Mouse (Mus musculus) fat pad, adult 2 months (tissue): ENCODE results near the gene Slc25a10.

Source experiments
- DNase-seq: peaks from one replicate; pipeline ENCODE4 v3.0.0-alpha.2; 2011; ENCODE audit warnings: low read depth, low spot score; ENCODE audit errors: extremely low read depth

Slc25a10 gene

DNA sequence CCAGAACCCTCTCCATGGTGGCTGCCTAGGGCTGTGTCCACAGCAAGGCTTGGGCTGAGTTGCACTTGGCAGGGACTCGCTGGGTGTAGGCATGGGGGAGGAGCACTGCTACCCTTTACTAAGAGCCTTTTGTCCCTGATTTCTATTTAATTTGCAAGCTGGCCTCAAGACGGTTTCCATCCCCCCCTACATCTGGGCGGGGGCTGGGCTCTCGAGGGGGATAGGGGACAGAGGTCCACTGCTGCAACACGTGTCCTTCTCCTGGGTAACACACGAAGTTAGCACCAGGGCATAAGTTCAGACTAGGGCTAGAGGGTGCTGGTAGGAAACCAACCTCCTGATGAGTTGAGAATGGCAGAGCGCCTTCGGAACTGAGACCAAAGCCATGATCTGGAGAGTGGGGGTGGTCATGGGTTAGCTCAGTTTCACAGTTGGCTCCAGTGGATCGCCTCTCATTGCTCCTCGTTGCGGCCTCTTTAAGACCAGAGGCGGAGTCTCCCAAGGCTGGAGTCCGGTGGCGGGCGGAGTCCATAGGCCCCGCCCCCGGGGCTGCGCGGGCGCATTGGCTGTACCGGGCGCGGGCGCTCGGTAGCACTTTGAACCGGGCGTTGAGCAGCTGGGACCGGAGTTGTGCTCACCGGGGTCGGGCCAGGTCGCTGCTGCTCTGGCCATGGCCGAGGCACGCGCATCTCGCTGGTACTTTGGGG is at the start of gene Slc25a10:
TSS of gene Slc25a10 (plus strand) at position 524 of the 707 bp plus-strand sequence.
- DNase-seq: no peak

DNA sequence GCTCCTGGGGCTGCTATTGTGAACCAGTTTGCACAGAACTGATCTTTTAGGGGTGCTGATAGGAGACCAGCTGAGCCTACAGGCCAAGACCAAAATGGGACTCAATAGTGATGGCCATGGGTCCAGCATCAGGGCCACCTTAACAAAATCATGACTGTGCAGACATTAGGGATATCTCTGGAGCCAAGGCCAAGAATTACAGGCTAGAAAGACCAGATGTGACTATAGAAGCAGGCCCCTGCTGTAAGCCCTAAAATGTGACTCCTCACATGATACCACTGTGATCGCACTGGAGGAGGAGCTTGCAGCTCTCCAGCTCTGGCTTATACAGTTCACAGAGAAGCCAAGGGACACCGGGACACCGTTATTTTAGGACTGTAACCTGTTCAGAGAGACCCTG is 49.3 kb upstream of the Slc25a10 start, which contains the start of gene Tspan10:
TSS of gene Tspan10 (plus strand) at position 301 of the 400 bp plus-strand sequence.
- no peak for DNase-seq

DNA sequence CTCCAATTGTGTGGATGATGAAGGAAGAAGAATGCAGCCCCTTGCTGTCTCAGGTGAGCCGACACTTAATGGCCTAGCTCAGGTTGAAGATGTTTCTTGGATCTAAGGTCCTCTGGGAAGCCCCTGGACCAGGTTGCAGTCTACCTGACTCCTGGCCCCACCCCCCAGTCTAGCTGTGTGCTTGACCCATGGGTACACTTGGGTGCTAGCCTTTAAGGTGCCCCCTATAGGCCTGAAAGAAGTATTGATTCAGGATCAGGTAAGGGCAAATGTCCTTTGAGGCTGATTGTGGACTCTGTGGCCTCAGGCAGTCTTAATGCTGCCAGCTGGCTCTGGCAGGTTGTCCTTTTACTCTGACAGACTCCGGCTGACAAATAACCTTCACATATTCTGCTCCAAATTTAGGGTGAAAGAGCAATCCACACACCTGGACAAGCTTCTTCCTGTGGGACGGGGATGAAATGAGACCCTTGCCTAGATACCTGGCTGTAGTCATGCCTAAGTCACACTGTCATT is 48.8 kb upstream of the Slc25a10 start:
- no peak for DNase-seq

DNA sequence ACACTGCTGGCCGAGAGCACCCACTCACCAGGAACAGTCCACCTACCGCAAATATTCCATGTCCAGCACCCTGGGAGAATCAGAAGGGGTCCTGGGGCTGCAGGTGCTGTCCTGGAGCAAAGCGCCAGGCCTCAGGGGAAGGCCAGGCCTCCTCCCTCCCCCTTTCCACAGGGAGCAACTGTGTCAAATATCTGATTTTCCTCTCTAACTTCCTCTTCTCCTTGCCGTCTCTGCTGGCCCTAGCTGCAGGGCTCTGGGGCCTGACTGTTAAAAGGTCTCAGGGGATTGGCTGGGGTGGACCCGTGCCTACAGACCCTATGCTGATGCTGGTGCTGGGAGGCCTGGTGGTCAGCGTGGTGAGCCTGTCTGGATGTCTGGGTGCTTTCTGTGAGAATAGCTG is 47.5 kb upstream of the Slc25a10 start:
- DNase-seq: no peak

DNA sequence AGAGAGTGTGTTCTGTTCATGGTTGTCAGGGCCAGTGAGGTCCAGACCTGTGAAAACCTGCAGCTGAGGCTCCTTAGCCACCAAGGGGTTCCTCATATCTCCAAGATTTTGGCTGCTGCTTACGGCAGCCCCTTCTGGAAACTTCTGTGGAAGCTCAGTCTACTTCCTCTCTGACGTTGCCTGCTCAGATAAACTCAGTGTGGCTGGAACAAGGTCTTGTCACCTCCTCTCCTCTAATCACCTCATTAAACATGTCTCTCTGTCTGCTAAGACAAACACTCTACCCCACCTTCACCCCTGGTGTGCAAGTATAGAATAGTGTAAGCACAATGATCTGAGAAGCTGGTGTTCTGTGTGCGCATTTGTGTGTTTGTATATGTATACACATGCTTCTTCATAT is 46.2 kb upstream of the Slc25a10 start:
- DNase-seq: no peak

DNA sequence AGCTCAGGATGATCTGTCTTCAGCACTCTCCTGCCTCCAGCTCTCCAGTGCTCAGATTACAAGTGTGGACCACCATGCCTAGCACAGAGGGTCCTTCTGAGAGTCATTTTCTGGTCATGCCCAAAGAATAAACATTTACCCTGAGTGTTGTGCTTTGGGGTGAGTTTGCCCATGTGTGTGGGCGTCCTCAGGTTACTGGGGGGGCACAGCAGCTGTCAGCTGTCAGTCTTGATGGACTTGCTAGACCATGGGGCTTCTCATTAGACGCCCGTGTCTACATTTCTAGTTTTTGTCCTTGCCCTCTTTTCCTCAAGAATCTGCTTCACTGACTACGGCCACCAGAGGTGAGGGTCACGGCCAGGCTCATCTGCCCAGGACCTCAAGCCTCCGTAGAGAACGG is 44.5 kb upstream of the Slc25a10 start:
- no peak for DNase-seq

DNA sequence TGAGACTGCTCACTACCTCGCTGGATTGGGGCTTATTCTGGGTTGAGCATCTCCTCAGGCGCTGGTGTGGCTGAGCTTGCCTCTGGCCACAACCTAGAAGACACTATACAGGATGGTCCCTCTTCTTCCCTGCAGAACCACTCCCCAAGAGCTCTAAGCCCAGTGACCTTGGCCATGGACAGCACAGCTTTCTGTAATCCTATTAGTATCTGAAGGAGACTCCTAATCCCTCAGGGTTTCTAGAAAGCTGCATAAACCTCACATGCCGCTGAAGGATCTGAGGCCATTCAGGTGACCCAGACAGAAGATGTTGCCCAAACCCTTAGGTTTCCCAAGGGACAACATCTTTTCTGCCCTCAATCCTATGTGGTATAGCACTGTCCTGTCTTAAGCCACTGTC is 39.4 kb upstream of the Slc25a10 start:
- no peak for DNase-seq

DNA sequence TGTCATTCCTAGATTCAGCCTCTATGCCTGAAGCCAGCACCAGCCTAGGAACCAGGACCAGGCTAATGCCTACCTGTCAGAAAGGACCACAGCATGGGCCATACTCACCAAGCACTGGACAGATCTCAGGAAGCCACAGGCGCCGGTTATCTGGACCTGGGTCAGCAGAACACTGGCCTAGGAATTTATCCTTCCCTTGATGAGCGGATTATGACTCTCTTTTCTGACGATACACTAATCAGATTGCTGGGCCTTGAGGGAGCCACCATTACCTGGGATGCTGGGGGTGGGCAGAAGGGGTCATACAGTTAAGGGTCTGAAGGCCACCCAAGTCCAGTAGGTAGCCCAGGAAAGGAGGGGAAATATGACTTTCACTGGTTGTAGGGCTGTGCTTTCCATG is 38.3 kb upstream of the Slc25a10 start, which contains the start of gene Pde6g:
TSS of gene Pde6g (minus strand) at position 195 of the 400 bp plus-strand sequence.
- DNase-seq: no peak

DNA sequence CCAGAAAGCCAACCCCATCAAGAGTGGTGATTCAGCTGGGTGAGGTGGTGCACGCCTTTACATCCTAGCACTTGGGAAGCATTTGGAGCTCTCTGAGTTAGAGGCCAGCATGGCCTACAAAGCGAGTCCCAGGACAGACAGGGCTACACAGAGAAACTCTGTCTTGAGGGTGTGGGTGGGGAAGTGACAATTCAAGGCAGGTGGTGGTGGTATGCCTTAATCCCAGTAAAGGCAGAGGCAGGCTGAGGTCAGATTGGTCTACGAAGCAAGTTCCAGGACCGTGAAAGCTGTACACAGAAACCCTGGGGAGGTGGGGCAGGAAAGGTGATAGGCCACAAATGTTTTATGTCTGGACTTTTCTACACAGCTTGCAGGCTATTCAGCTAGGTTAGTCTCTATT is 36.7 kb upstream of the Slc25a10 start:
- DNase-seq: no peak

DNA sequence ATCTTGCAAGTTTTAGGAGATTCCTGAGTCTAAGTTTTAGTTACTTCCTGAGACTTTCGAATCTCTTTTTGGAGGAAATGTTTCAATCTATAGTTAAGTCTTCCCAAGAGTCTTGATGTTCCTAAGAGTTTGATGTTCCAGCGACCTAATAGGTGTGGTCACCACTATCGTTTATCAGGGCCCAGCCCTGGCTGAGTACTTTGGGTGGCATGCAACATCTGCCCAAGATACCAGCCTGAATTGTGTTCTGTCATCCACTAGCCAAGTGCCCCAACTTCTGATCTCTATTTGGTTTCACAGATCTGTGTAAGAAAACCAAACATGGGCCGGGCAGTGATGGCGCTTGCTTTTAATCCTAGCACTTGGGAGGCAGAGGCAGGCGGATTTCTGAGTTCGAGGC is 36.2 kb upstream of the Slc25a10 start:
- DNase-seq: no peak

DNA sequence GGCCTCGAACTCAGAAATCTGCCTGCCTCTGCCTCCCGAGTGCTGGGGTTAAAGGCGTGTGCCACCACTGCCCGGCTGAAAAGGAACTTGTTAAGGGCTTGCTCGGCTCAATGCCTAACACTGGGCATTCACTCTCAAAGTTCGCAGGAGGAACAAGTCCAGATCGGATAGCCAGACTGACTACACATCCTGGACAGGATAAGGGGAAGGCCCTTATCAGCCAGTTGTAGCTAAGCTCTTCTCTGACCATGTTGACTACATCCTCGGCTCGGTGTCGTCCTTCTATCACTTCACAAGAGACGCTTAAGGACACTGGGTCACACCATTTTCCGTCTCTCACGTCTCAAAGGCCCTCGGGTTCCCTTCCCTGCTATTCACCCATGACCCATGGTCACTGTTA is 34.3 kb upstream of the Slc25a10 start:
- DNase-seq: no peak

DNA sequence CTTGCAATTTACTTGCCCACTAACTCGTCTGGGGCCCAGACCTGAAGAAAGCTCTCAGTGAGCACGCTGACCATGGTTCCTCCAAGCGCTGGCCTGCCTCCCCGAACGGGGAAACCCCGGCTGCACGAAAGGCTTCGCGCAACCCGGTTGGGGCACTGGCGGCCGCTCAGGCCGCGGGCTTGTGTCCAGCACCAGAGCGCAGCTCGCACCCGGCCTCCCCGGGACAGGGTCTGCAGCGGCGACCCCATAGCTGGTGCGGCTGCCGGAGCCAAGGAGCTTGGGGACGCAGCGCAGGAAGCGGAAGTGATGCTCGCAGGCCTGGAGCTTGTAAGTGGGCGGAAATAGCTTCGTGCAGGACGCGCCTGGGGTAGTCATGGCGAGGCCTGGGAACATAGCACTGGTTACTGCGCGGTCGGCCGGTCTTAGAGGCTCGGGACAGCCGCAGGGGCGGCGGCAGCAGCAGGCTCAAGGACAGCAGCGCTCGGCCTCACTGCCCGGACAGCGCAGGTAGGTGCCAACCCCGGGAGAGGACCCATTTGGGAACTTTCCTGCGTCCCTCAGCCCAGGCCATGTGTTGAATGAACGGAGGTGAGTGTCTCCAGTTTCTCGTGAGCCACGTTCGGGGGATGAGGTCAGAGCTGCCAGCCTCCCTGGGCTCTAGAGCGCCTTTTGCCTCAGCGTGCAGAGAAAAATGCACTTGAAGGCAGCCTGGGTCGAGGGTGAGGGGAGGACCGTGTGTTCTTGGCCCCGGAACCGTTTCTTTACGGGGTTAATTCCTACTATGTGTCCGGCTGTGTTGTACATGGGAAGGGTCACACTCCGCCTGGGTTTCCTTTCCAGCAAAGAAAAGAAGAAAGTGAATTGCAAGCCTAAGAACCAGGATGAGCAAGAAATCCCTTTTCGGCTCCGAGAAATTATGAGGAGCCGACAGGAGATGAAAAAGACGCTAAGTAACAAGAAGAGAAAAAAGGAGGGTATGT is 33.6 kb upstream of the Slc25a10 start, which contains the start of the genes Oxld1 and Ccdc137:
TSS of gene Oxld1 (minus strand) at position 297 of the 980 bp plus-strand sequence.
TSS of gene Ccdc137 (plus strand) at position 344 of the 980 bp plus-strand sequence.
- DNase-seq: peak; percentile 23

DNA sequence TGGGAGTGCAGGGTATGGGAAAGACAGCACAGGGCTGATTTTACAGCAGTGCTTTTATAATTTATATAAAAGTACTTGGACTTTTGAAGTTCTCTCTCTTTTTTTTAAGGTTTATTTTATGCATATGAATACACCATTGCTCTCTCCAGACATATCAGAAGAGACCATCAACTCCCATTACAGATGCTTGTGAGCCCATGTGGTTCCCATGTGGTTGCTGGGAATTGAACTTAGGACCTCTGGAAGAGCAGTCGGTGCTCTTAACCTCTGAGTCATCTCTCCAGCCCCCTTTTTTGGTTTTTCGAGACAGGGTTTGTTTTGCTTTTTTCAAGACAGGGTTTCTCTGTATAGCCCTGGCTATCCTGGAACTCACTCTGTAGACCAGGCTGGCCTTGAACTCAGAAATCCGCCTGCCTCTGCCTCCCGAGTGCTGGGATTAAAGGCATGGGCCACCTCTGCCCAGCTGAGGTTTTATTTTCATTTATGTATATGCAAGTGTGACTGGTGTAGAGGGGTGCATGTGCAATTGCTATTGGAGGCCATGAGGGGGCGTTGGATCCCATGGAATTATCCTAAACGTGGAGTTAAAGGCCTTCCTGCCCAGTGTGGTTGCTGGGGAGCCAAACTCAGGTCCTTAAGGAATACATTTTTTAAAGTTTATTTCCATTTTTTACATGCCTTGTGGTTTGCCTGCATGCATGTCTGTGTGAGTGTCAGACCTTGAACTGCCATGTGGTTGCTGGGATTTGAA is 32.6 kb upstream of the Slc25a10 start:
- DNase-seq: no peak

DNA sequence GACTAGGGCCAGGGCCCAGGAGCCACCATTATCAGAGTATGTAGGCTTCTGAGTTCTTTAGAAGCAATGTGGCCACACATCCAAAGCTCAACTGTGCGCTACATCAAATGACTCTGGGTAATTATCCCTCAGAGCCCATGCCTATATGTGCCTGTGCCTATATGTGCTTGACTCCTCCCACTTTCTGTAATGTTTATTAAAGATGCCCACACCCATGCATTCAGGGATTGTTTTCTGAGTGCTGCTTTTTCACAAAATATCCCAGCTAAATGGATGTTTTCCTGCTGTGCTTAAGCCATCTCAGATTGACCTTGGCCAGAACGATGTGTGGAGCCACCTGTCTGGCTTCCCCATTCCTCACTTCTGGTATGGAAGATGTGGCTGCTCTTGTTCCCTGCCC is 28.1 kb upstream of the Slc25a10 start:
- no peak for DNase-seq

DNA sequence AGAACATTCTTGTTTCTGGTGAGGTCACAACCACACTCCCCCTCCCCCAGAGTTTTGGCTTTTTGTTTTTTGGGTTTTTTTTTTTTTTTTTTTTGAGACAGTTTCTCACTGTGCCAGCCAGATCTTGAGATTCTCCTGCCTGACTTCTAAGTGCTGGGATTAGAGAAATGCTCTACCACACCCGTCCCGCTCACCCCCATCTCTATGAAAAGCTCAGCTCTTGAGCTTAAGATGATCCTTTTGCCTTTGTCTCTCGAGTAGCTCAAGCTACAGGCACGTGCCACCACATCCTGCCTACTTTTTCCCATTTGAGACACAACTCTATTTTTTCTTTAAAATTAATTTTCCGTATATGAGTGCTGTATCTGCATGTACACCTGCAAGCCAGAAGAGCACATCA is 27.3 kb upstream of the Slc25a10 start:
- DNase-seq: no peak

DNA sequence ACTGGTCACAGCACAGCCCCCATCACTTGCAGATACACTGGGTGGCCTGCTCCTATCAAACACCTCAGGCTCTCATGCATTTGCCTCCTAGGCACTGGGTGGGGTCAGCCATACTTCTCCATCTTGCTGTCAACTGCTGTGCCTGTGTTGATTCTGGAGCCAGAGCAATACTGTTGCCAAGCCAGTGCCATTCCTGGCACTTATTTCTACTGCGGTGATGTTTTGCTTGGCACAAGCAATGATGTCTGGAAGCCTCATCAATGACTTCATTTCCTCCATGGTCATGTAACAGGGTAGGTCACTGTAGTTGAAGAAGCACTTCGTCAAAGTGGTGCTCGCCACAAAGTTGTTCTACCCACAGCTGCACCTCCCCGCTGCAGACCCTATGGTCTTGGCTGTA is 26.1 kb upstream of the Slc25a10 start:
- no peak for DNase-seq

DNA sequence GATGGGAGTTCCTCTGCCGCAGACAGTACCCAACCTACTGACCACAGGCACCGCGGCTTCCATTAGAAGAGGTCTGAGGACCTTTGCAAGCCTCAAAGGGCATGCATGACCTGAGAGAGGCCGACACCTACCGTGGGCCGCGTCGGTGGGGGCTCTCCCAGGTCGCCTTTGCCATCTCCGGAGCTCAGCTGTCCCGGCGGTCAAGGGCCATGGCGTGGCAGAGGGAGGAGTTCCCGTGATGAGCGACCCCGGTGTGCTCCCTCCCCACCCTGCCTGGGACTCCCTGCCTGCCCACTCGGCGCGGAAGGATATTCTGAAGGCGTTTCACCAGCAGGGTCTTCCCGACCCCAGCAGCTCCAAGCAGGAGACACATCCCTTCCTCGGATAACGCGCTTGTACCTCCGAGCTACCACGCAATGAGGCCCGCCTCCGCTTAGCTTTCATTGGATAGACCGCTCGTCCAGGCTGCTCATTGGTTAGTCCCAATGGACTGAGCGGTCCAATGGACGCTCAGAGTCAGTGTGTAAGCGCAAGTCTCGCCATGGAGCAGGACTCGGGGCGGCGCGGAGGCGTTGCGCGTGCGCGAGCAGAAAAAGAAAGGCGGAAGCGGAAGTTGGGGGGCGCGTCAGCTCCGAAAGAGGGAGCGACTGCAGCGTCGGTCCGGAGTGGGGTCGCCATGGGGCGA is 24.4 kb upstream of the Slc25a10 start, which contains the start of gene Arl16:
TSS of gene Arl16 (minus strand) at position 557 of the 685 bp plus-strand sequence.
- DNase-seq: peak; percentile 74

DNA sequence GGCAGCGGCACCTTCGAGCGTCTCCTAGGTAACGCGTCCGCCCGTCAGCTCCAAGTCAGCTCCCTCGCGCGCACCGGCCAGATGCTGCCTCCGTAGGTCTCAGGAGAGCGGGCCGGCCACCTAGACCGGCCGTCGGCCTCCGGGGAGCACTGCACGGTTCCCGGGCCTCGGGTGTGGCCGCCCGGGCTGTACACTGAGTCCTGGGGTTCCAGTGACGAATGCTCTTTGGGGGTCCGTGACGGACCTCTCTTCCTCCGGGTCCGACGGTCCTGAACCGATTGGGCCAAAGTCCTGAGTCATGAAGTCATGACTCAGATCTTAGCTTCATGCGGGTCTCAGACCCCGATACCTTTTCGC is 23.9 kb upstream of the Slc25a10 start:
- no peak for DNase-seq

DNA sequence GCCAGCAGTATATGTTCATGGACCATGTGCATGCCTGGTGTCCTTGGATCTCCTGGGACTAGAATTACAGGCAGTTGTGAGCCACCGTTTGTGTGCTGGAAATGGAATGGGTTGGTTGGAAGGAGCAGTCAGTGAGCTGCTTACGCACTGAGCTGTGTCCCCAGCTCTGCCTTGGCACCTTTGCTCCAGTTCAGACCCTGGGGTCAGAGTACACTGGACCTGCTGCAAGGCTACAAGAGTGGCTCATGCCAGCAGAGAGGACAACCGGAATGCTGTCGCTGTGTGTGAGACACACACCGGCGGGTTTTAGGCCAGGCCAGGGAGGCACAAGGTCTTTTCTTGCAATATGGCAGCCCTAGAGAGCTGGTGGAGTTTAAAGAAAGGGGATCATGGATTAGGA is 19.6 kb upstream of the Slc25a10 start:
- no peak for DNase-seq

DNA sequence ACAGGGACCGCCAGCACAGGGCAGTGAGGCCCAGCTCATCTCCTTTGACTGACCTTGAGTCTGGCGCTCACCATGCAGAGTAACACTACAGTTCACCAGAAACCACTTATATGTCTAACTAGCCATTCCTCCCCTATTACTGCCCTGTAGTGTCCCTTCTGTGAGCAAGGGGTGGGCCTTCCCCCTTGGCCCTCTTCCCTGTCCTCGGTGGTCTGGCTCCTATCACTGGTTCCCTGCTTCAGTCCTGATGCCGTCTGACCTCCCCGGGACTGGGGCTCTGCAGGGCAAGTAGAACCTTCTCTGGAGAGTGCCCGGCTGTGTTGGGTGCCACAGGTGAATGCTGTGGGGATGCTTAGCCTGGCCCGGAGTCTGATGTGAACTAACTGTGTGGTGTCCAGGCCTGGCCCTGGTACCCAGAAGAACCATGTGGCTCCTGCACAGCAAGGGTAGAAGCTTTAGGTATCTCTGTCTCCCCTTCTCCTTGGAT is 8.1 kb upstream of the Slc25a10 start:
- DNase-seq: no peak
